Comparison of ENCODE assay signal across 20 mouse cellular contexts in the genomic region with DNA sequence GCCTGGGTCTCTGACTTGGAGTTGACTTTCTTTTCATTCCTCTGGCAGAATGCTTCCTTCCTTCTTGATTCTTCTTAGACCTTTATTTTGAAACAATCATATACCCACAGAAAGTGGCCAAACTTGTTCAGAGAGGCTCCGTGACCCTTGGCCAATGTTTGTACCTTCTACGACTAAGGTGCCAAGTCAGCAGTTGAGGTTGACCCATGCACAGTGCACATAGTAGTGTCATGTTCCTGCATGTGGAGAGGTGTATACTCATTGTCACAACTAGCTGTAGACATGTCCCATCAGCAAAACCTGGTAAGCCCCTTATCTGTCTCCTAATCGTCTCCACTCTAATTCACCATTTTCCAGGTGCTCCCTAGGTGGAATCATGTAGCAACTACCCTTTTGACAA.
DNase-seq lines count a peak whose midpoint lies in the region; ATAC-seq and TF ChIP-seq lines count a peak whose summit lies in the region.
"Had no signal": no experiment of that assay in that cellular context is flagged by ENCODE, and none has a peak within 500 bp of the region (broad histone marks: within the 10 kb centered on the region; RNA-seq: fewer than 3 reads in every experiment).

No protein-coding gene starts in this region.

- no peaks in the 10 kb centered on the region for H3K4me1 ChIP-seq in megakaryocyte, embryonic 14.5 days
- no peaks in the 10 kb centered on the region for H3K4me1 ChIP-seq in forebrain, postnatal 0 days (ENCODE audit: insufficient read depth)
- H3K4me1 ChIP-seq: hindbrain, embryonic 10.5 days had no signal

- no peak overlapping the region for H3K4me2 ChIP-seq in forebrain, postnatal 0 days (ENCODE audit: low read depth)
- H3K4me2 ChIP-seq: embryonic facial prominence, embryonic 15.5 days; forebrain, embryonic 15.5 days; heart, embryonic 12.5 days had no signal

- peak overlapping the region; percentile 16 for H3K4me3 ChIP-seq in megakaryocyte, embryonic 14.5 days (replicated peaks)
- no peak overlapping the region for H3K4me3 ChIP-seq in forebrain, postnatal 0 days (ENCODE audit: low read depth, low read length)
- H3K4me3 ChIP-seq: embryonic facial prominence, embryonic 15.5 days; erythroblast, embryonic 14.5 days; forebrain, embryonic 15.5 days; heart, embryonic 12.5 days; hindbrain, embryonic 10.5 days had no signal

- peaks cover 49% of the 10 kb centered on the region for H3K9me3 ChIP-seq in megakaryocyte, embryonic 14.5 days
- H3K9me3 ChIP-seq in forebrain, postnatal 0 days (ENCODE audit: low read length) = peaks cover 4% of the 10 kb centered on the region; the same call in 1 of the 2 replicates
- H3K9me3 ChIP-seq: embryonic facial prominence, embryonic 15.5 days; forebrain, embryonic 15.5 days had no signal

- DNase-seq in kidney, adult 11 months = peak; percentile 15
- no peak for DNase-seq in kidney, postnatal 10 days
- DNase-seq in fat pad, adult 2 months (ENCODE audit: extremely low read depth, low read depth, low spot score) = peak; percentile 55
- DNase-seq in kidney, postnatal 25 days = peak; percentile 14 to 60
- no peak for DNase-seq in forebrain, postnatal 0 days
- DNase-seq: adrenal gland, adult 8-10 months; adrenal gland, postnatal 36 days; B cell, adult 2 months; cerebellum, adult 2 months; cerebellum, postnatal 10 days; gastrocnemius, postnatal 10 days had no signal

- H3K9ac ChIP-seq in forebrain, postnatal 0 days = no peak overlapping the region
- H3K9ac ChIP-seq: embryonic facial prominence, embryonic 15.5 days; forebrain, embryonic 15.5 days; heart, embryonic 12.5 days had no signal

- WGBS in forebrain, postnatal 0 days = 96% methylated on average over 3 of the region's 3 CpGs

- no peak for ATAC-seq in megakaryocyte, adult 5-6 weeks (ENCODE audit: poor library complexity, severe bottlenecking)
- no peak for ATAC-seq in forebrain, postnatal 0 days
- ATAC-seq: CD4-positive, CD25-positive, alpha-beta regulatory T cell, adult 4 months; forebrain, embryonic 15.5 days had no signal

- H3K36me3 ChIP-seq in megakaryocyte, embryonic 14.5 days (replicated peaks; ENCODE audit: low read length) = no peaks in the 10 kb centered on the region
- H3K36me3 ChIP-seq in forebrain, postnatal 0 days (ENCODE audit: insufficient read depth) = no peaks in the 10 kb centered on the region
- H3K36me3 ChIP-seq: embryonic facial prominence, embryonic 15.5 days; forebrain, embryonic 15.5 days; G1E; hindbrain, embryonic 10.5 days had no signal

- TF ChIP-seq CTCF in forebrain, postnatal 0 days (IDR thresholded peaks at IDR 0.05; ENCODE audit: low read depth) = no peak

- H3K27me3 ChIP-seq in megakaryocyte, embryonic 14.5 days (replicated peaks) = no peaks in the 10 kb centered on the region
- H3K27me3 ChIP-seq in forebrain, postnatal 0 days (ENCODE audit: insufficient read depth, low read length) = no peaks in the 10 kb centered on the region
- H3K27me3 ChIP-seq: embryonic facial prominence, embryonic 15.5 days; forebrain, embryonic 15.5 days; heart, embryonic 12.5 days had no signal

- no peak overlapping the region for H3K27ac ChIP-seq in forebrain, postnatal 0 days (ENCODE audit: low read depth, low read length)
- H3K27ac ChIP-seq: embryonic facial prominence, embryonic 15.5 days; forebrain, embryonic 15.5 days; hindbrain, embryonic 10.5 days had no signal

Comparison
In these comparisons a context has a peak if more than half of its experiments do, and no peak if none do; other contexts are left out.
1. DNase-seq: peak in kidney, adult 11 months (single experiment), fat pad, adult 2 months (single experiment) and kidney, postnatal 25 days (2 of 2); none in kidney, postnatal 10 days (single experiment) and forebrain, postnatal 0 days (single experiment).